Mouse (Mus musculus): ENCODE results near the gene Galk1. TPM values are rescaled to one million over a fixed set of nuclear protein-coding genes. Genes with fewer than 3 reads are reported as not detected.

Gene Galk1
- polyA plus RNA-seq, 1 experiment from 2014 or later, result 59.5 TPM

DNA sequence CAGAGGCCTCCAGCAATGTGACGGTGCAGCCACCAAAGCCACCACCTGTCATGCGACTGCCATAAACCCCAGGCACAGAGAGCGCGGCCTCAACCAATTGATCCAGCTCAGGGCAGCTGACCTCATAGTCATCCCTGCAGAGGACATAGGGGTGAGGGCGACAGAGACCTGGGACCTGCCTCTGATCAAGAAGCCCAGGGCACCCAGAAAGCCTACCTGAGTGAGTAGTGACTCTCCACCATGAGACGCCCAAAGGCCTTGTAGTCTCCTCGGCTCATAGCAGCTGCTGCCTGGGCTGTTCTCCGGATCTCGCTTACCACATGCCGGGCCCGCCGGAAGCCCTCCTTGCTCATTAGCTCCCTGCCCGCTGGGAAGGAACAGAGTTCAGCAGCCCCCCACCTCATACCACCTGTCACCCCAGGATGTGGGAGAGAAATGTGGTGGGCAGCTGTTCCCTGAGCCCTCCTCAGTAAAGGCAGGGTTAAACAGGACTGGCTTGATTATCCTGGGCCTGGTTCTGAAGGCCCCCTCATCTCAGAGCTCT lies 3.6 kb downstream of the Galk1 start:
- 80% methylated on average over 13 of the region's 13 CpGs for WGBS
- H3K27ac ChIP-seq (ENCODE audit: low read depth, low read length), result no peak overlapping the region
- H3K4me3 ChIP-seq (ENCODE audit: low read depth, low read length), result no peak overlapping the region
- peaks cover 4% of the 10 kb centered on the region; the same call in 1 of the 2 replicates for H3K4me1 ChIP-seq (ENCODE audit: control insufficient read depth, insufficient read depth, low read length)
- no peak overlapping the region for H3K9ac ChIP-seq (ENCODE audit: low read length)
- DNase-seq (ENCODE audit: low spot score) (no peak), ATAC-seq (no peak)
- H3K36me3 ChIP-seq (ENCODE audit: control insufficient read depth, insufficient read depth, low read length), result peaks cover 17% of the 10 kb centered on the region
- H3K4me2 ChIP-seq (ENCODE audit: low read length), result no peak overlapping the region
- no peaks in the 10 kb centered on the region for H3K27me3 ChIP-seq (replicated peaks; ENCODE audit: control insufficient read depth, insufficient read depth, low read length)
- H3K9me3 ChIP-seq (replicated peaks; ENCODE audit: control insufficient read depth, low read length), result no peaks in the 10 kb centered on the region

GRCm38 (mm10) chr11:116008411-116008810 lies 4.1 kb downstream of the Galk1 start:
- H3K36me3 ChIP-seq (ENCODE audit: control insufficient read depth, insufficient read depth, low read length), result peaks cover 17% of the 10 kb centered on the region
- no peak overlapping the region for H3K4me3 ChIP-seq (ENCODE audit: low read depth, low read length)
- H3K27ac ChIP-seq (ENCODE audit: low read depth, low read length), result no peak overlapping the region
- 87% methylated on average over 11 of the region's 11 CpGs for WGBS
- H3K4me1 ChIP-seq (ENCODE audit: control insufficient read depth, insufficient read depth, low read length), result peaks cover 4% of the 10 kb centered on the region; the same call in 1 of the 2 replicates
- DNase-seq (ENCODE audit: low spot score), result no peak
- no peak overlapping the region for H3K9ac ChIP-seq (ENCODE audit: low read length)
- ATAC-seq, result no peak
- H3K27me3 ChIP-seq (replicated peaks; ENCODE audit: control insufficient read depth, insufficient read depth, low read length), result no peaks in the 10 kb centered on the region
- H3K4me2 ChIP-seq (ENCODE audit: low read length), result no peak overlapping the region
- no peaks in the 10 kb centered on the region for H3K9me3 ChIP-seq (replicated peaks; ENCODE audit: control insufficient read depth, low read length)

DNA sequence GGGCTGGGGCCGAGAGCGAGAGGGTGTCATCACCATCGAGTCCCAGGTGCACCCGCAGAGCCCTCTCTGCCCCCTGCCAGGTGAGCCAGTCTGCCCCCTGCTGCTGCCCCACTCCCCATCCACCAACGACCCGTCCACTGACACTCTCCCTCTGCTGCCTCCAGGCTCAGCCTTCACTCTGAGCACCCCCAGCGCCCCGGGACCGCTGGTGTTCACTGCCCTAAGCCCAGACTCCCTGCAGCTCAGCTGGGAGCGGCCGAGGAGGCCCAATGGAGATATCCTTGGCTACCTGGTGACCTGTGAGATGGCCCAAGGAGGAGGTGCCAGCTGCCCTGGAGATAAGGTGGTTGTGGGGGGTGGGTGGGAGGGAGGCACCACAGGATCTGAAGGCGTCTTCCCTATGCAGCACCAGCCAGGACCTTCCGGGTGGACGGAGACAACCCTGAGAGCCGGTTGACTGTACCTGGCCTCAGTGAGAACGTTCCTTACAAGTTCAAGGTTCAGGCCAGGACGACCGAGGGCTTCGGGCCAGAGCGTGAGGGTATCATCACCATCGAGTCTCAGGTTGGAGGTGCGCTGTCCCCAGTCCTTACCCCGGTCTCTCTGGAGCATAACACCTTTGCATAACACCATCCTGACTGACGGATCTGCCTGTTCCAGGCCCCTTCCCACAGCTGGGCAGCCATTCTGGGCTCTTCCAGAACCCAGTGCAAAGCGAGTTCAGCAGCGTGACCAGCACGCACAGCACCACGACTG lies 5.2 kb downstream of the Galk1 start:
- 89% methylated on average over 28 of the region's 28 CpGs for WGBS
- no peak overlapping the region for H3K9ac ChIP-seq (ENCODE audit: low read length)
- ATAC-seq, result no peak

DNA sequence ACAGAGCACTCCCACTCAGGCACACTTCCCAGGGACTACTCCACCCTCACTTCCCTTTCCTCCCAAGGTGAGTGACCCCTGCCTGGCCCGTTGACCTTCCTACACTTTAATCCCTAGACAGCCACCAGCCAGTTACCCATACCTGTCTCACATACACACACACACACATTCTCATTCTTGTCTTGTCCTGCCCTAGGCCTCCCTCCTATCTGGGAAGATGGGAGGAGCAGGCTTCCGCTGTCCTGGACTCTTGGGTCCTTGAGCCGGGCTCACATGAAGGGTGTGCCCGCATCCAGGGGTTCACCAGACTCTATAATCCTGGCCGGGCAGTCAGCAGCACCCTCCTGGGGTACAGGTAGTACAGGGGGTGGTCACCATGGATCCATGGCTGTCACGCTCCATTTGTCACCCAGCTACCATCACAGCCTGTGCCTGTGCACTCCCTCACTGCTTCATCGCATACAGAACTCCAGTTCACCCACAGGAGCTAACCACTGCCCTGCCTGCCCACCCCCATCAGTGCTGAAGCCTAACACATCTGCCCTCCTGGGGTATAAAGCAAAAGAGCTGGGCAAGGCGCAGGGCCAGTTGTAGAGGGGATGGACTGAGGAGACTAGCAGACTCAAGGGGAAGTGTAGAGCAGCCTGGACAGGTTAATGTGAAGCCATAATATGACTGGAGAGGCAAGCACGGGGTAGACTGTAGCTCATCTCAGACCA lies 6.7 kb downstream of the Galk1 start:
- ATAC-seq, result no peak
- WGBS, result 65% methylated on average over 9 of the region's 9 CpGs
- no peak overlapping the region; the same call in 1 of the 2 replicates for H3K4me2 ChIP-seq (ENCODE audit: low read length)

More for the DNA sequence above, 5.2 kb downstream of the Galk1 start:
- H3K27ac ChIP-seq (ENCODE audit: low read depth, low read length), result no peak overlapping the region
- no peak overlapping the region for H3K4me3 ChIP-seq (ENCODE audit: low read depth, low read length)
- H3K27me3 ChIP-seq (replicated peaks; ENCODE audit: control insufficient read depth, insufficient read depth, low read length), result no peaks in the 10 kb centered on the region
- no peak overlapping the region for H3K4me2 ChIP-seq (ENCODE audit: low read length)
- H3K4me1 ChIP-seq (ENCODE audit: control insufficient read depth, insufficient read depth, low read length), result peaks cover 4% of the 10 kb centered on the region; the same call in 1 of the 2 replicates
- no peaks in the 10 kb centered on the region for H3K9me3 ChIP-seq (replicated peaks; ENCODE audit: control insufficient read depth, low read length)
- no peak for DNase-seq (ENCODE audit: low spot score)
- peaks cover 17% of the 10 kb centered on the region for H3K36me3 ChIP-seq (ENCODE audit: control insufficient read depth, insufficient read depth, low read length)

DNA sequence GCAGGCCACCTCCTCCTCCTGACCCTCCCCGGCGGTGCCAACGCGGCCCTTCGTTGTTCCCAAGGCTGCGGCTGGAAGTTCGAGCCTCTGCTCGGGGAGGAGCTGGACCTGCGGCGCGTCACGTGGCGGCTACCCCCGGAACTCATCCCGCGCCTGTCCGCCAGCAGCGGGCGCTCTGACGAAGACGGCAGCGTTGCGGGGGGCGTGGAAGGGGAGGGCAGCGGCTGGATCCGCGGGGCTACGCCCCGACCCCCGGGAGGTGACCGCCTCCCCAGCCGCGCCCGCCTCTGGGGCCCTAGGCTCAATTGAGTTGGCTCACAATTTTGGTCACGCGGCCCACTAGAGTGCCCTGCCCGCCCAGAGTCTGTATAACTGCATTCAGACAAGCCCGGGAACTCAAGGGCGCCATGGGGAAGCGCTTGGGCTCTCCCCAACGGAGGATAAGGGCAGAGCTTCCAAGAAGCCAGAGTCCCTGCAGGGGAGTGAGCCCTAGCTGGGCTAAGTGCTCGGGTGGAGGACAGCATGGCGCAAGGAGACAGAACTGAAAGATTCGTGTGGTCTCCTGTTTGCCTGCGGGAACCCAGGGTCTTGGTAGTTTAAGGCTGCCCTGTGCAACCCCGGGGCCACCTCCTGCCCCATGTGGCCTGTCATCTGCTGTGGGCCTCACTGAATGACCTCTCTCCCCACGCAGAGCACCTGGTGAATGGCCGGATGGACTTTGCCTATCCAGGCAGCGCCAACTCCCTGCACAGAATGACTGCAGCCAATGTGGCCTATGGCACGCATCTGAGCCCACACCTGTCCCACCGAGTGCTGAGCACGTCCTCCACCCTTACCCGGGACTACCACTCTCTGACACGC lies 7.4 kb downstream of the Galk1 start:
- Histone ChIP-seq H3K9me3 (replicated peaks; ENCODE audit: control insufficient read depth, low read length) (no peaks in the 10 kb centered on the region), H3K4me3 (ENCODE audit: low read depth, low read length) (peak overlapping the region; percentile 30), H3K27me3 (replicated peaks; ENCODE audit: control insufficient read depth, insufficient read depth, low read length) (no peaks in the 10 kb centered on the region), H3K9ac (ENCODE audit: low read length) (peak overlapping the region; percentile 46), H3K4me1 (ENCODE audit: control insufficient read depth, insufficient read depth, low read length) (0 out of 2 replicates have a peak, but pooled peaks cover 4% of the 10 kb centered on the region), H3K27ac (ENCODE audit: low read depth, low read length) (0 out of 2 replicates have a peak overlapping the region, but pooled peaks have one; percentile 39), H3K36me3 (ENCODE audit: control insufficient read depth, insufficient read depth, low read length) (peaks cover 17% of the 10 kb centered on the region), H3K4me2 (ENCODE audit: low read length) (peak overlapping the region; percentile 63)
- 6% methylated on average over 50 of the region's 54 CpGs for WGBS
- ATAC-seq (peak; percentile 70), DNase-seq (ENCODE audit: low spot score) (peak; percentile 72)

More for the DNA sequence above, 6.7 kb downstream of the Galk1 start:
- Histone ChIP-seq H3K27me3 (replicated peaks; ENCODE audit: control insufficient read depth, insufficient read depth, low read length) (no peaks in the 10 kb centered on the region), H3K9ac (ENCODE audit: low read length) (0 out of 2 replicates have a peak overlapping the region, but pooled peaks have one; percentile 46), H3K4me3 (ENCODE audit: low read depth, low read length) (no peak overlapping the region), H3K9me3 (replicated peaks; ENCODE audit: control insufficient read depth, low read length) (no peaks in the 10 kb centered on the region), H3K27ac (ENCODE audit: low read depth, low read length) (no peak overlapping the region), H3K36me3 (ENCODE audit: control insufficient read depth, insufficient read depth, low read length) (peaks cover 17% of the 10 kb centered on the region), H3K4me1 (ENCODE audit: control insufficient read depth, insufficient read depth, low read length) (0 out of 2 replicates have a peak, but pooled peaks cover 4% of the 10 kb centered on the region)
- DNase-seq (ENCODE audit: low spot score), result no peak

GRCm38 (mm10) chr11:116004186-116004823 lies 8.2 kb downstream of the Galk1 start:
- H3K4me1 ChIP-seq (ENCODE audit: control insufficient read depth, insufficient read depth, low read length), result 0 out of 2 replicates have a peak, but pooled peaks cover 4% of the 10 kb centered on the region
- H3K4me3 ChIP-seq (ENCODE audit: low read depth, low read length), result peak overlapping the region; percentile 30
- 36% methylated on average over 8 of the region's 8 CpGs for WGBS
- peak overlapping the region; percentile 46 for H3K9ac ChIP-seq (ENCODE audit: low read length)
- no peaks in the 10 kb centered on the region for H3K9me3 ChIP-seq (replicated peaks; ENCODE audit: control insufficient read depth, low read length)
- no peak for DNase-seq (ENCODE audit: low spot score)
- H3K36me3 ChIP-seq (ENCODE audit: control insufficient read depth, insufficient read depth, low read length), result peaks cover 17% of the 10 kb centered on the region
- H3K27me3 ChIP-seq (replicated peaks; ENCODE audit: control insufficient read depth, insufficient read depth, low read length), result no peaks in the 10 kb centered on the region
- no peak overlapping the region for H3K27ac ChIP-seq (ENCODE audit: low read depth, low read length)
- ATAC-seq, result no peak
- peak overlapping the region; percentile 63 for H3K4me2 ChIP-seq (ENCODE audit: low read length)

GRCm38 (mm10) chr11:116002894-116003293 lies 9.6 kb downstream of the Galk1 start:
- no peak overlapping the region for H3K9ac ChIP-seq (ENCODE audit: low read length)

GRCm38 (mm10) chr11:116001725-116002124 lies 10.8 kb downstream of the Galk1 start:
- Histone ChIP-seq H3K27me3 (replicated peaks; ENCODE audit: control insufficient read depth, insufficient read depth, low read length) (no peaks in the 10 kb centered on the region), H3K4me3 (ENCODE audit: low read depth, low read length) (no peak overlapping the region), H3K27ac (ENCODE audit: low read depth, low read length) (no peak overlapping the region), H3K4me1 (ENCODE audit: control insufficient read depth, insufficient read depth, low read length) (0 out of 2 replicates have a peak, but pooled peaks cover 4% of the 10 kb centered on the region), H3K9ac (ENCODE audit: low read length) (no peak overlapping the region), H3K9me3 (replicated peaks; ENCODE audit: control insufficient read depth, low read length) (no peaks in the 10 kb centered on the region), H3K36me3 (ENCODE audit: control insufficient read depth, insufficient read depth, low read length) (no peaks in the 10 kb centered on the region), H3K4me2 (ENCODE audit: low read length) (no peak overlapping the region)
- WGBS, result 81% methylated on average over 6 of the region's 6 CpGs
- DNase-seq (ENCODE audit: low spot score) (no peak), ATAC-seq (no peak)

More at GRCm38 (mm10) chr11:116002894-116003293, 9.6 kb downstream of the Galk1 start:
- Histone ChIP-seq H3K4me1 (ENCODE audit: control insufficient read depth, insufficient read depth, low read length) (0 out of 2 replicates have a peak, but pooled peaks cover 4% of the 10 kb centered on the region), H3K27me3 (replicated peaks; ENCODE audit: control insufficient read depth, insufficient read depth, low read length) (no peaks in the 10 kb centered on the region), H3K9me3 (replicated peaks; ENCODE audit: control insufficient read depth, low read length) (no peaks in the 10 kb centered on the region), H3K27ac (ENCODE audit: low read depth, low read length) (no peak overlapping the region), H3K4me2 (ENCODE audit: low read length) (no peak overlapping the region), H3K4me3 (ENCODE audit: low read depth, low read length) (no peak overlapping the region), H3K36me3 (ENCODE audit: control insufficient read depth, insufficient read depth, low read length) (peaks cover 9% of the 10 kb centered on the region)
- DNase-seq (ENCODE audit: low spot score), result no peak
- 82% methylated on average over 3 of the region's 3 CpGs for WGBS
- no peak for ATAC-seq
